Mouse (Mus musculus): ENCODE results near the gene Tpm3.

The Tpm3 gene

GRCm38 (mm10) chr3:90136660-90137059 is 64.2 kb downstream of the Tpm3 start:
- DNase-seq (ENCODE audit: low read depth, low spot score): no peak

GRCm38 (mm10) chr3:90137606-90138005 is 65.2 kb downstream of the Tpm3 start:
- no peak for DNase-seq (ENCODE audit: low read depth, low spot score)

GRCm38 (mm10) chr3:90139962-90140361 is 67.5 kb downstream of the Tpm3 start:
- no peak for DNase-seq (ENCODE audit: low read depth, low spot score)

- DNase-seq (ENCODE audit: low read depth, low spot score): no peak
Observed at GRCm38 (mm10) chr3:90145461-90145860, 73.0 kb downstream of the Tpm3 start.

GRCm38 (mm10) chr3:90146651-90147050 is 74.2 kb downstream of the Tpm3 start:
- no peak for DNase-seq (ENCODE audit: low read depth, low spot score)

Measured in retina, postnatal 7 days (tissue).